Mouse (Mus musculus) spleen, adult 18-20 months (tissue): Measurements from ENCODE around the gene Tm6sf2.
"Not testable (repeated sequence)": the region's sequence is repeated elsewhere in the genome, so short reads cannot be mapped to it uniquely, and the experiment has no call there.

ENCODE experiments used
- DNase-seq, 2 experiments: peaks; one replicate each; pipeline ENCODE4 v3.0.0; 2022; ENCODE audit warnings: mixed read lengths in 2 of 2

Tm6sf2 gene

GRCm38 (mm10) chr8:70072441-70073069, at the start of gene Tm6sf2:
Gene Tm6sf2, plus strand, starts transcription at chr8:70072924.
- no peak for DNase-seq

DNA sequence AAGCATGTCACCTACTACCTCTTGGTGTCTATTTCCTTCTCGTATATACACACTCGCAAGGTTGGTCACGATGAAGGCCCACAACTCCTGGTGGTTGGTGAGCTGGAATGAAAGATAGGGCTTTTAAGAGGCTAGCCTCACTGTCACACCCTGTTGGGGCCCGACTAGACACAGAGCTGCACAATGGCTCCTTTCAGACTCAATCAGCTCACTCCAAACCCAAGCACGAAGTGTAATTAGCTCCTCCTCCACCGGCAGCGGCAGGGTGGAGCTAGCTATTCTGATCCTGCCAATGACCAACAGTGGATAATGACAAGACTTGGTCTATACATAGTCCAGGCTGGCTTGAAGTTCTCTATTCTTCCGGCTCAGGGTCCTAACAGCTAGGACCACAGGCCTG, 49.1 kb upstream of the Tm6sf2 start:
- no peak for DNase-seq

- no peak for DNase-seq
Observed at GRCm38 (mm10) chr8:70026151-70026550, 46.6 kb upstream of the Tm6sf2 start.

- no peak for DNase-seq
Observed at GRCm38 (mm10) chr8:70030255-70030654, 42.5 kb upstream of the Tm6sf2 start.

- no peak for DNase-seq
Observed at GRCm38 (mm10) chr8:70037994-70038393, 34.7 kb upstream of the Tm6sf2 start.

GRCm38 (mm10) chr8:70041885-70042546, 30.7 kb upstream of the Tm6sf2 start:
- DNase-seq: no peak

GRCm38 (mm10) chr8:70042583-70043455, 29.9 kb upstream of the Tm6sf2 start, which contains the start of the genes Mau2 and Sugp1:
Gene Mau2, minus strand, starts transcription at chr8:70042734.
Gene Sugp1, plus strand, starts transcription at chr8:70042813.
- DNase-seq: peak; percentile 92 to 96

DNA sequence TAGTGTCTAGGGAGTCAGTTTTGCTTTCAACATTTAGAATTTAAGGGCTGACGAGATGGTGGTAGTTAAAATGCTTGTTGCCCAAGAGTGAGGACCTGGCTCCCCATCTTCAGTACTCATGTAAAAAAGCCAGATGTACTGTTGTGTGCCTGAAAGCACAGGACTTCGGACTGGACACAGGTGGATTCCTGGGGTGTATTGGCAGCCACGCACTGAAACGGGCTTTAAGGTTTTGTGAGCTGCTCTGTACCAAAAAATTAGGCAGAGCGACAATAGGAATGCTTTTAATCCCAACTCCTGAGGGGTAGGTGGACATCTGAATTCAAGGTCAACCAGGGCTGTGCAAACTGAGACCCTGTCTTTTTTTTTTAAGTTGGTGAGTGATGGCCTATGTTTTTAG, 28.7 kb upstream of the Tm6sf2 start:
- no peak for DNase-seq

- DNase-seq: no peak
Observed at GRCm38 (mm10) chr8:70049662-70050061, 23.1 kb upstream of the Tm6sf2 start.

- not testable (repeated sequence) for DNase-seq
Observed at GRCm38 (mm10) chr8:70050434-70050833, 22.3 kb upstream of the Tm6sf2 start.

DNA sequence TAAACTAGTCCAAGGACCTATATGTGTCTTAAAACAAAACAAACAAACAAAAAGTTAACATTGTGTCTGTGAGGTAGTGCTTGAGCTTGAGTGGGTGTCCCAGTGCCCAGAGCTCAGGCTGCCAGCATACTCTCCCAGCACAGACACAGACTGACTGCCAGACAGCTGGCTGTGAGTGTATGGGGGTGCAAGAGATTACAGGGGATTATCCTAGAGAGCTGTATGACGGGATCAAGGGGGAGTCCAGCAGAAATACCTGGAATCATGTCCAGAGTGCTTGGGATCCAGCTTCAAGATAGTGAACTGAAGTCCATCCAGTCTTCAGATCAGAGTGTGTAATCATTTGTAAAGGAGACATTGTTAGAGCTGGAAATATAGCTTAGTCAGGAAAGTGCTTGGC, 15.0 kb upstream of the Tm6sf2 start:
- DNase-seq: no peak

DNA sequence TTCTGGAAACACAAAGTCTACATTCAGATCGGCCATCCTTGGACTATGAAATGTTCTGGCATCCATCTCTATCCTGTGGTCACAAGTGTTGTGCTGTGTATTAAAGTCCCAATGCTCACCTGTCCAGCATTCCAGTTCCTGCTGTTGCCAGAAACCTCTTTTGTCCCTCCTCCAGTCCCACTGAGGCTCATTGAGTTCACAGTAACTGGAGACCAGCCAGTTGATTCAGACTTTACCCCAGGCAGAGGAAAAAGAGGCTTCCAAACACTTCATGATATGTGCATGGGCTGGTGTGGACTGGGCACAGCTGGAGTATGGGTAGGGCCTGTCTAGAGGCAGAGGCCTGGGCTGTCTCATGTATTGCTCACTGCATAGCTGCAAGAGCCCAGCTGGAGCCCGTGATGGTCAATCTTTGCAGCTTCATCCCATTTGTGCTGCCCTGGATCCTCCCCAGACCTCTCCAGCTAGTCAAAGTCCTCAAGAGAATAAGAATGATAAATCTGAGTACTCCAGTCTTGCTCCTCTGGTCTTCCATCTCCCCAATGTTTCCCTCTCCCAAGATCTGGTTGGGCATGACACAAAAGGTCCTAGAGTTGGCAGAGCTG, 786 bp upstream of the Tm6sf2 start:
- DNase-seq: no peak

DNA sequence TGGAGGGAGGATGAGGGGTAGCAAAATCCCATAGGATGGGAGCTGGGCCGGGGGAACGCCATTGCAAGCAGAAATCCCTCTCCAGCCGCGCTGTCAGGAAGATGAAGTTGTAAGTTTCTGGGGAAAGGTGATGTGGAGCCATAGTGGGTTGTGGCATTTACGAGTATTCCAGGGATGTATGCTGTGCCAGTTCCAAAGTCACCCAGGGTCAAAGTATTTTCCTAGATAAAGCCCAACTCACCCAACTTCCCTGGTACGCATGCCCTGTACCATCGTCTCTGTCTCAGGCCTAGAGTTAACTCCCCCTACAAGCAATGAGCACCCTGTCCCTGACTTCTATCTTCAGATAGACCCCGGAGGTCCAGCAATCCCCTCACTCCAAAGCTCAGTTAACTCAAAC, 396 bp downstream of the Tm6sf2 start:
- no peak for DNase-seq

- no peak for DNase-seq
Observed at GRCm38 (mm10) chr8:70073682-70074081, 958 bp downstream of the Tm6sf2 start.

- no peak for DNase-seq
Observed at GRCm38 (mm10) chr8:70081976-70082375, 9.3 kb downstream of the Tm6sf2 start.

- no peak for DNase-seq
Observed at GRCm38 (mm10) chr8:70083285-70083684, 10.6 kb downstream of the Tm6sf2 start, which contains the start of gene Hapln4. Gene Hapln4, plus strand, starts transcription at chr8:70083457.

DNA sequence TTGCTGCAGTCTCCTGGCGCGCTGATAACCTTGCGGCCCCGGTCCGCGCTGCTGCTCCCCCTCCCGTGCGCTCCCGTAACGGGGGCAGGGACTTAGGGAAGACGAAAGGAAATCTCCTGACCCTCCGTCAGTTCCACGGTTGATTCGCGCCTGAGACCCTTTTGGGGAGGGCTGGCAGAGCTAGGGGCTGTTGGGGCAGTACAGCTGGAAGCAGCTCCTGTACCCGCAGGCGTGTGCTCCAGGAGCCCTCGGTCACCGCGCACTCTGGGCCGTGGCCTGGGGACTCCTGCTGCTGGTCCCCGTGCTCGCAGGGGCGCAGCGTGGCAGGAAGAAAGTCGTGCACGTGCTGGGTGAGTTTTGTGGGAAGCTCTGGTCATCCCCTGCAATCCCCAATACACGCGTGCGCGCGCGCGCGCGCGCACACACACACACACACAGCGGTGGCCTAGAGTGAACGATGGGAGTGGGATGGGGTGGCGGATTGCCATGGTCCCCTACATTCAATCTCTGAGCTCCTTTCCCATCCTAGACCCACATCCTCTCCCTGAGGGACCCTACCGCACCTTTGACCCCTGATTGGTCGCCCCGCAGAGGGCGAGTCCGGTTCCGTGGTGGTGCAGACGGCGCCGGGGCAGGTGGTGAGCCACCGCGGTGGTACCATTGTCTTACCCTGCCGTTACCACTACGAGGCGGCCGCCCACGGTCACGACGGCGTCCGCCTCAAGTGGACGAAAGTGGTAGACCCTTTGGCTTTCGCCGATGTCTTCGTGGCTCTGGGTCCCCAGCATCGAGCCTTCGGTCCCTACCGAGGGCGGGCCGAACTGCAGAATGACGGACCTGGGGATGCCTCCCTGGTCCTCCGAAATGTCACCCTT, 11.7 kb downstream of the Tm6sf2 start:
- no peak for DNase-seq

- no peak for DNase-seq
Observed at GRCm38 (mm10) chr8:70086151-70086550, 13.4 kb downstream of the Tm6sf2 start.

DNA sequence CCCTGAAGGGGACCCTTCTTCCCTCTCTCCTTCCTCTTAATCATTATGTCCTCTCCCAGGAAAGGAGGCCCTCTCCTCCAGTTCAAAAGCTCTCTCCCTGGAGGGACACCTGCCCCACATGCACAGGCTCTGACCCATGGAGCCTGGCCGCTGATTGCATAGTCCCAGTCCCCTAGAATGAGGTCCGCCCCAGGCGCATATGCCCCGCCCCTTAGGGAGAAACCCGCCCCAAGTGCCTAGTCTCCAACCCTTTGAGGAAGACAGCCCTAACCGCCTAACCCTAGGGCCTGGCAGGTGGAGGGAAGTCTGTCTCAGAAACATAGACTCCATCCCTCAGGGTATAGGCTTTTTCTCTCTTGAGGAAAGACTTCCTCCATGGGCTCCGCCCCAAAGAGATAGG, 14.5 kb downstream of the Tm6sf2 start:
- DNase-seq: no peak

DNA sequence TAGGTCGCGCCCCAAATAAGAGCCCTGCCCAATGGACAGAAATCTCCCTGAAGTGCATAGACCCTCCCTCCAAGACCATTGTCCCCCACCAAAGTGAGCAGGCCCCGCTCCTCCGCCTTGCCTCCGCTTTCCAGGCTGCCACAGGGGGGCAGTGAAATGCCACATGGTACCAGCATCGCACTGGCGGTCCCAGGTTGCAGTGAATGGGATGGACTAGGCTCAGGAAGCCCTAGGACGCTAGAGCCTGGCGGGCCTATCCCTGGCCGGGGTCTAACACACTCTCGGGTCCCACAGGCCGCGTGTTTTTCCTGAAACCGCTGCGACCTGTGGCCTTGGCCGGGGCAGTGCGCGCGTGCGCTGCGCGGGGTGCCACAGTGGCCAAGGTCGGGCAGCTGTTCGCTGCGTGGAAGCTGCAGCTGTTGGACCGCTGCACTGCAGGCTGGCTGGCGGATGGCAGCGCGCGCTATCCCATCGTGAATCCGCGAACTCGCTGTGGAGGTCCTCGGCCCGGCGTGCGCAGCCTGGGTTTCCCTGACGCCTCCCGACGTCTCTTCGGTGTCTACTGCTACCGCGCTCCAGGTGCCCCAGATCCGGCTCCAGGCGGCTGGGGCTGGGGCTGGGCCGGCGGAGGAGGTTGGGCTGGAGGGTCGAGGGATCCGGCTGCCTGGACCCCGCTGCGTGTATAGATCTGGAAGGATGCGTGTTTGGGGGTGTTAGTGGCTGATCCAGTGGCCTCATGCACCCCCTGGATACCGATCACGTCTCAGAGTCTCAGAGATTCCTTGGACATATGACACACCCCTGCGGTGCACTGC, 15.3 kb downstream of the Tm6sf2 start:
- peak in 1 of 2 experiments; percentile 33 for DNase-seq
